Mouse (Mus musculus) cortical plate, adult 2 months (tissue): ENCODE measurements at regions not wholly inside any gene's neighbourhood (a gene's known extent, or its start where the extent isn't known, plus 50 kb on each side); places are given as distances from the start of the nearest gene placed in this dataset.
"Not testable (repeated sequence)": the region's sequence is repeated elsewhere in the genome, so short reads cannot be mapped to it uniquely, and the experiment has no call there.

Experiments used
- H3K27ac ChIP-seq: fragments of 200-500 bp; 2 replicates; pipeline ENCODE4 v1.5.1; 2012; ENCODE audit warnings: low read length, control low read depth, inconsistent platforms; ENCODE audit not compliant: insufficient read depth
- H3K4me1 ChIP-seq: fragments of 200-500 bp; 2 replicates; pipeline ENCODE4 v1.6.1; 2011; ENCODE audit warnings: low read length; ENCODE audit not compliant: control insufficient read depth, insufficient read depth
- H3K4me3 ChIP-seq: fragments of 200-500 bp; 2 replicates; pipeline ENCODE4 v1.5.1; 2011; ENCODE audit warnings: mild to moderate bottlenecking, low read length, control low read depth; ENCODE audit not compliant: insufficient read depth
- CTCF ChIP-seq: fragments of 200-500 bp; IDR thresholded peaks from 2 replicates; pipeline ENCODE4 v1.5.1; 2011; ENCODE audit warnings: mild to moderate bottlenecking, control low read depth, low read length; ENCODE audit not compliant: insufficient read depth; ENCODE audit errors: extremely low read depth
- POLR2A ChIP-seq: fragments of 200-500 bp; IDR thresholded peaks from 2 replicates; pipeline ENCODE4 v1.6.1; 2011; ENCODE audit warnings: mild to moderate bottlenecking, low read length, control low read depth; ENCODE audit not compliant: insufficient read depth; ENCODE audit errors: extremely low read depth

- TF ChIP-seq CTCF, result no peak
- TF ChIP-seq POLR2A, result no peak
Observed at GRCm38 (mm10) chr10:96697781-96698180, 81.0 kb downstream of the Btg1 start.

GRCm38 (mm10) chr10:96706656-96707055, 89.8 kb downstream of the Btg1 start:
- Histone ChIP-seq H3K4me1 (no peaks in the 10 kb centered on the region), H3K4me3 (no peak overlapping the region), H3K27ac (no peak overlapping the region)
- TF ChIP-seq POLR2A, result no peak
- no peak for TF ChIP-seq CTCF

More at GRCm38 (mm10) chr10:96697781-96698180, 81.0 kb downstream of the Btg1 start:
- H3K27ac ChIP-seq, result no peak overlapping the region
- no peaks in the 10 kb centered on the region for H3K4me1 ChIP-seq
- H3K4me3 ChIP-seq, result no peak overlapping the region

GRCm38 (mm10) chr10:96708471-96708870, 91.7 kb downstream of the Btg1 start:
- no peak overlapping the region for H3K27ac ChIP-seq
- TF ChIP-seq POLR2A, result no peak
- no peak for TF ChIP-seq CTCF
- H3K4me1 ChIP-seq, result no peaks in the 10 kb centered on the region
- H3K4me3 ChIP-seq, result no peak overlapping the region

- no peaks in the 10 kb centered on the region for H3K4me1 ChIP-seq
- no peak overlapping the region for H3K27ac ChIP-seq
- no peak for TF ChIP-seq CTCF
- TF ChIP-seq POLR2A, result no peak
- no peak overlapping the region for H3K4me3 ChIP-seq
Observed at GRCm38 (mm10) chr10:96709698-96710356, 93.0 kb downstream of the Btg1 start.

- H3K27ac ChIP-seq, result no peak overlapping the region
- TF ChIP-seq CTCF (no peak), POLR2A (no peak)
- H3K4me3 ChIP-seq, result no peak overlapping the region
- no peaks in the 10 kb centered on the region for H3K4me1 ChIP-seq
Observed at GRCm38 (mm10) chr10:96711993-96712392, 95.2 kb downstream of the Btg1 start.

- TF ChIP-seq POLR2A, result no peak
- no peak for TF ChIP-seq CTCF
- no peak overlapping the region for H3K4me3 ChIP-seq
- no peak overlapping the region for H3K27ac ChIP-seq
- no peaks in the 10 kb centered on the region for H3K4me1 ChIP-seq
Observed at GRCm38 (mm10) chr10:96714702-96715101, 97.9 kb downstream of the Btg1 start.

- no peak overlapping the region for H3K27ac ChIP-seq
- no peaks in the 10 kb centered on the region for H3K4me1 ChIP-seq
- TF ChIP-seq CTCF (no peak), POLR2A (no peak)
- no peak overlapping the region for H3K4me3 ChIP-seq
Observed at GRCm38 (mm10) chr10:96717281-96717680, 100.5 kb downstream of the Btg1 start.

- H3K27ac ChIP-seq, H3K4me3 ChIP-seq, H3K4me1 ChIP-seq: not testable (repeated sequence)
Observed at GRCm38 (mm10) chr10:96718706-96719105, 101.9 kb downstream of the Btg1 start.

- H3K27ac ChIP-seq, result no peak overlapping the region
- H3K4me1 ChIP-seq, result no peaks in the 10 kb centered on the region
- no peak overlapping the region for H3K4me3 ChIP-seq
- no peak for TF ChIP-seq POLR2A
- TF ChIP-seq CTCF, result no peak
Observed at GRCm38 (mm10) chr10:96720281-96720711, 103.5 kb downstream of the Btg1 start.

GRCm38 (mm10) chr10:96720956-96721688, 104.3 kb downstream of the Btg1 start:
- Histone ChIP-seq H3K4me1 (no peaks in the 10 kb centered on the region), H3K27ac (no peak overlapping the region), H3K4me3 (no peak overlapping the region)
- no peak for TF ChIP-seq CTCF
- TF ChIP-seq POLR2A, result no peak
